ENCODE assay signal across 15 mouse cellular contexts in the genomic region with DNA sequence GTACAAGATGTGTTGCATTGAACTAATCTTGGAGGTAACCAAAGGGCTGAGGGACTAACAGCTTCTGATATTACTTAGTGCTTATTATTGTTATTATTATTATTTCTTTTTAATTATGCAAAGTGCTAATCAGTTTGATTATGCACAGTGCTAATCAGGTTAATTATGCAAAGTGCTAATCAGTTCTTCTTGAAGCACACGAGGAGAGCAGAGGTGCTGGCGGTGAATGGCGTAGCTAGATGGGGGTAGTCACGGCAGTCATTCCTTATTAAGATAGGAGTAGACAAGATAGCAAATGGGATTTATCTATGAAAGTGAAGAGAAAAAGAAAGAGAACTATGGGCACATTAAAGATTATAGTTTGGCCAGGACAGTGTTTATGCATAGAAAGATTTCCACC.
"Had no signal": no experiment of that assay in that cellular context is flagged by ENCODE, and none has a peak within 500 bp of the region (broad histone marks: within the 10 kb centered on the region; RNA-seq: fewer than 3 reads in every experiment).

No protein-coding gene starts in this region.

- H3K4me2 ChIP-seq: lung, embryonic 14.5 days; midbrain, embryonic 12.5 days; neural tube, embryonic 13.5 days; neural tube, embryonic 15.5 days had no signal

- ATAC-seq: midbrain, embryonic 16.5 days had no signal

- DNase-seq: lung, adult 18-20 months; lung, embryonic 14.5 days; lung, postnatal 10 days; lung, postnatal 4 days; midbrain, embryonic 14.5 days; right cerebral cortex, adult 18-20 months; thymus, adult 18-20 months; thymus, postnatal 14 days; thymus, postnatal 36 days had no signal

- H3K4me3 ChIP-seq: midbrain, embryonic 10.5 days; midbrain, embryonic 12.5 days; myocyte; neural tube, embryonic 13.5 days; neural tube, embryonic 15.5 days had no signal

- H3K9ac ChIP-seq: lung, embryonic 14.5 days; midbrain, embryonic 12.5 days; neural tube, embryonic 13.5 days; neural tube, embryonic 15.5 days had no signal

- H3K9me3 ChIP-seq: midbrain, embryonic 10.5 days; midbrain, embryonic 12.5 days; neural tube, embryonic 13.5 days; neural tube, embryonic 15.5 days had no signal

- H3K27me3 ChIP-seq: midbrain, embryonic 12.5 days; neural tube, embryonic 13.5 days; neural tube, embryonic 15.5 days had no signal

- H3K27ac ChIP-seq: midbrain, embryonic 10.5 days; midbrain, embryonic 12.5 days; neural tube, embryonic 13.5 days; neural tube, embryonic 15.5 days had no signal

- H3K4me1 ChIP-seq: midbrain, embryonic 12.5 days; neural tube, embryonic 15.5 days had no signal

- H3K36me3 ChIP-seq: midbrain, embryonic 10.5 days; midbrain, embryonic 12.5 days; neural tube, embryonic 13.5 days; neural tube, embryonic 15.5 days had no signal
